Mouse (Mus musculus) cerebellum, adult 9-10 months (tissue): ENCODE data around the gene Ano6.

Source experiments
- DNase-seq: peaks from one replicate; pipeline ENCODE4 v3.0.0; 2022

Ano6 gene

DNA sequence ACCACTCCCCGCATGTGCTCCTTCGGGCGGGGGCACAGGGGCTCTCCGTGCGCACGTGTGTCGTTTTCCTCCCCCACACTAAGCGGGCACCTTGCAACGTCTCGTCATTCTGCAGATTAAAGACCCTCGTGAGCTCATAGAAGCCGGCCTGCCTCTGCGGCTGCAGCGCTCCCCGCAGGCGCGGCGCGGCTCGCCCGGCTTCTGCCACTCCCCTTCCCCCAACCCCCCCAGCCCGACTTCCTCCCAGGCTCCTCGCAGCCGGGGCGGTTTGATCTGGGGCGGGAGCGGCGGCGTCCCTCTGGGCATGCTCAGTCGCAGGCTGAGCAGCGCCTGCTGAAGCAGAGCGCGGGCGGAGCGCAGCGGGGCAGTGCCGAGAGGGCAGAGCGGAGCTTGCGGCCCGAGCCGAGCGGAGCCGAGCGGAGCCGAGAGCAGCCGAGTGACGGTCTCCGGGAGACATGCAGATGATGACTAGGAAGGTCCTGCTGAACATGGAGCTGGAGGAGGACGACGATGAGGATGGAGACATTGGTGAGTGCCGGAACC lies at the start of gene Ano6:
TSS of gene Ano6 (plus strand) at position 315 of the 543 bp plus-strand sequence.
- peak; percentile 89 for DNase-seq

GRCm38 (mm10) chr15:95742955-95743354 lies 47.7 kb upstream of the Ano6 start:
- no peak for DNase-seq

GRCm38 (mm10) chr15:95743856-95744255 lies 46.8 kb upstream of the Ano6 start:
- DNase-seq: no peak

DNA sequence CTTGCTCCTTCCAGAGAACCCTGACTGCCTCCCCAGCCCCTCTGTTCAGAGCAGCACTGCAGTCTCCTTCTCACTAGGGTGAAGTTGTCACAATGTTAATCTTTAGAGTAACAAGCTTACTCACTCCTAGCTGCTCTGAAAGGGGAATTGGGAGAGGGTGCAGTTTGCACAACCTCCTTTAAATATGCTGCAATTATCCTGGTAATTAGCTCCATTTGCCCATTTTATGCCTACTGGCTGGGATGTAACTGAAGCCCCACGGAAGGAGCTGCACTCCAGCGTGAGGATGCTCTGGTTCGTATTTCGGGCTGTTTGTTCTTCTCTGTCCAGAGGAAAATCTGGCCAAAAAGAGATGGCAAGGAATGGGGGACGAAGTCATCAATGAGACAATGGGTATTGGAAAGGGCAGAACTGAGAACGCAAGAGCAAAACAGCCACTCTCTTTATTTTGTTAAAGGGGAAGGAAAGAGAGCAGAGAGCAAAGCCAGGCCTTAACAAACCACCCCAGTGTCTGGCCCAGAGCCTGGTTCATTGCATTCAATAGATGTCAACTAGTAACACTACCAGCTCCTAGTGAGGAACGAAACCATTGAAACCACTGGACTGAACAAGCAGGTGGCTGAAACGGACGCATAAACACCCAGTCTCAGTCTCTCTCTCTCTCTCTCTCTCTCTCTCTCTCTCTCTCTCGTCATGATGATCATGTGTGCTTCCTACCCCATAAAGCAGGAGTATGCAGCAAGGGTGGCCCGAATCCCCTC lies 45.1 kb upstream of the Ano6 start:
- DNase-seq: no peak

GRCm38 (mm10) chr15:95746513-95746912 lies 44.1 kb upstream of the Ano6 start:
- no peak for DNase-seq

DNA sequence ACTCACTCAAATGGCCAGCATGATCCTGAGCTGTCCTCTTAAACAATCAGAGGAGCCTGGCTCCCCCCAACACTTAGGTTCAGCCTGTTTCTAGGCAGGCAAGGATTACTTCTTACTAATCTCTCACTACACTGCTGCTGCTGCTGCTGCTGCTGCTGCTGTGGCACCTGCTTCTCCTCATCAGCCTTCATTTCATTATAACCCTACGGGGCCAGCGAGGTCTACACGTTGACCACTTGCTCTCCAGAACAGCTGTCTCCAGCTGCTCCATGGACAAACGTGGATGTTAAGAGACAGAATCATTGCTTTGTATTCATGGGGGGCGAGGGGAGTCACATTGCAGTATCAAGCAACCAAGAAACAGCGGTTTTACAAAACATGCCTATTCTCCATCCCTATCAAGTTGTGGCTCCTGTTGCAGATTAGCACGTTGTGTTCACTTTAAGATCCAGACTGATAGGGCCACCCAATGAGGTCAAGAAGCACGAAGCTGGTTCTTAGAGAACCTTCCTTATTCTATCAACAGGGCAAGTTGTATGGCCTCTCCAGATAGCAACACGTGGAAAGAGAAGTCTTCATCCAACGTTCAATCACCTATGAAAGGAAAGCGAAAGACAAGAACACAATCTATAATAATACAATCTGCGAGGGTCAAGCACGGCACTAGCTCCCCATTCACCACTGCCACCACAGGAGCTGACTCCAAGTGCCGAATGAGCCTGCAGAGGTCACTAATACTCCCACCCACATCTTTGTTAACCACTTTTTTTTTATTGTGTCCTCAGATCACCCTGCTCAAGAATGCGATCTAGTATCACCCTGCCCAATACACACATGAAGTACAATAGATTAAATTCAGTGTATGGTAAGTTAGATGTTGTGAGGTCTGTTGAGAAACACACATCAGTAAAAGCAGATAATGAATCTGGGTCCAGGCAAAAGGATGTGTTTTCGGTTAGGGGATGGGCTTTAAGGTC lies 43.4 kb upstream of the Ano6 start:
- no peak for DNase-seq

DNA sequence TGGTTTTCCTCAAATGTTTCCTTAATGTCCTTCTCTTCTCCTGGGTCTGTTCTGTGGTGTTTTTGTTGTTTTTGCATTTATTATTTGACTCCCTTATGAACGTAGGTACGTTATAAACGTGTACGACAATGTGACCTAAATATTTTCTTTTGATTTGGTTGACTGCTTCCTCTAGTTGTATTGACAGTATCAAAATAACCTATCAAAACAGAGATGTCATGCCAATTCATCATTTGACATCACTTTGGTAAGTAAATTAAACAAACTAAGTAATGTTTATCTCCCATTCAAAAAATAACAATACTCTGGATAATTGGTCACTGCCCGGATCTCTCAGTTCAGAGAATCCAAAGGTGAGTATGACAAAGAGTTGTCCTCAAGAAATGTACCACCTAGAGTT lies 41.4 kb upstream of the Ano6 start:
- DNase-seq: no peak

DNA sequence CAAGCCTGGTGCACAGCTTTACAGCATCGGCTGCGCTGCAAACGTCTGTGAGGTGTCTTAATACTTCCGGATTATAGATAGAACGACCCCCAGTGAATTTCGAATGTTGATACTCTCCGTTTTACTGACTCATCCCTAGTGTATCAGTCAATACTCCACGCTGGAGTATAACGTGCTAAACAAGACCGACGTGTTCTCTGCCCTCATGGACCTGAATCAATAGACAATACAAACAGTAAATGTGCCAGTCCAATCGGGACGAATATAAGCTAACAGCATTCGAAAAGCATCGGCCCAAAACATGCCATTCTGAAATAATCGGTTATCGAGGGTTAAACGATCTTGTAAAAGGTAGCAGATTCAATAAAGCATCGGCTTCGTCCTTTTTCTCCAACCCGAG lies 40.6 kb upstream of the Ano6 start:
- DNase-seq: no peak

DNA sequence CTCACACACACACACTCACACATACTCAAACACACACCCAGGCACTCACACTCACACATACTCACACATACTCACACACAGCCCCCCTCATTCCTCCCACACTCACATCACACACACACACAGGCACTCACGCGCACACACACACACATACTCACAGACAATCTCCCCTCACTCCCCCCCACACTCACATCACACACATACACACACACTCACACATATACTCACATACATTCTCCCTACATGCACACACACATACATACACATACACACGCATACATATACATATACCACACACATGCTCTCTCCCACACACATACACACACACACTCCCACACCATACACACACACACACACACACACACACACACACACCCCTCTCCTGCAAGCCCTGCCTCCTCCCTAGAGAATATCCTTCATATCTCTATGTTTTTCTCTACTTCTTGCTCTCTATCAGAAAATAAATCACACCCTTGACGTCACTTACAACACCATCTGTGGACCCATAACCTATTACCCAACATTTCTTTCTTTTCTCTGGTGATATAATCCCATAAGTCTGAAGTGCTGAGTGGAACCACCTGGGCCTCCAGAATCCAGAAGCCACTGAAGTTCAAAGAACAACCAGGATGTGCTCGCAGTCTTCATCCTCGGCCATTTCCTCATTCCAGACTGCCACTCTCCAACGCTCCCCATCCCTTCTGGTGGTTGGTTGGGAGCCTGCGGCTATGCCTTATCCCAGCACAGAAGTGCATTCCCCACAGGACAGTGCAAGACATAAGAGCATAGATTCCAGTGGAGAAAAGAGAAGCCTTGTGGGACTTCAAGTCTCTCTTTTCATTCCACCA lies 38.6 kb upstream of the Ano6 start:
- no peak for DNase-seq

GRCm38 (mm10) chr15:95752677-95753019 lies 38.0 kb upstream of the Ano6 start:
- DNase-seq: no peak

DNA sequence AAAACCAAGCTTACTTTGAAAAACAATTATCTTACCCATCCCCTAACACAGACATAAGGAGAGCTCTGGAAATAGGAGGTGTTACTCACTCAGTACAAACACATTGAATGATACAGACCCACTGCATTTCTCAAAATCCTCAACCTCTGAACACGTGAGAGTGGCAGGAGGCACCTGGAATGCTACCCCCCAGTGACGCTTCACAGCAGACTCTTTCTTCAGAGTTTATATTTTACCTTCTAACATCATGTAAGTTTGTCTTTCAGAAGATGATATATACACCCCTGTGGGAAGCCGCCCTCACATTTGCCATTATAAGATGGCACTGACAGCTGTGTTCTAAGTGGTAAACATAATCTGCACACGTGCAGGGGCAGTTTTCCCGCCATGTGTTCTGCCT lies 37.6 kb upstream of the Ano6 start:
- DNase-seq: no peak

DNA sequence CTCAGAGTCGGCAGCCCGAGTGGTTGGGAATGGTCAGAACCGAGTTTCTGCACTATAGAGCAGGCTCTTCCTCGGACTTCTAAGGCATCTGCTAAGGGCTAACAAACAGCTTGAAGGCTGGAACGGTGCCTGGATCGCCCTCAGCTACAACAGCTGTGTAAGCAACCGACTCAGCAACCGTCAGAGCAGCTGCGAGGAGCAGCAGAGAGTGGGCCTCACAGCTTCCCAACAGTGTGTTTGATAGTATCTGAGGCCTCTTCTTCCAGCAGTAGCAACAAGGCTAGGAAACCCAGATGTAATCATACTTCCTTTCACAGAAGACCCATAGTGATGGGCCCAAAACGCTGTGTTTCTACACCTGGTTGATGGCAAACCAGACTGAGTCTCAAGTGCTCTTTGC lies 33.5 kb upstream of the Ano6 start:
- DNase-seq: no peak

DNA sequence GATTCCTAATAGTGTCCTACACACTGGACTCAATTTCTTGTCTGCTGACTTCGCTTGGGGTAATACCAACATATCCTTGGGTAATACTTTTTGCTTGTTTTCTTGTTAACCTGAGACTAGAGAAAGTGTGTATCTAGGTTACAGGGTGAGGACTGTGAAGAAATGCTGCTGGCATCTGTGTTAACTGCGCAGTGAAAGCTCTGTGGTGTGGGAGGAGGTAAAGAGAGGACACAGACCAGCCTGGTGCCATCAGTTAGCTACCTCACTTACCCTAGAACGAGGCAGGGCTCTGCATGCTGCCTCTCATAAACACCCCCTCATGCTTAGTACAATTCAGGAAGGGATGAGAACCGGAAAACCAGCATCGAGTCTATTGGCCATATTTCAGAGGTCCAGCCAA lies 32.6 kb upstream of the Ano6 start:
- no peak for DNase-seq

DNA sequence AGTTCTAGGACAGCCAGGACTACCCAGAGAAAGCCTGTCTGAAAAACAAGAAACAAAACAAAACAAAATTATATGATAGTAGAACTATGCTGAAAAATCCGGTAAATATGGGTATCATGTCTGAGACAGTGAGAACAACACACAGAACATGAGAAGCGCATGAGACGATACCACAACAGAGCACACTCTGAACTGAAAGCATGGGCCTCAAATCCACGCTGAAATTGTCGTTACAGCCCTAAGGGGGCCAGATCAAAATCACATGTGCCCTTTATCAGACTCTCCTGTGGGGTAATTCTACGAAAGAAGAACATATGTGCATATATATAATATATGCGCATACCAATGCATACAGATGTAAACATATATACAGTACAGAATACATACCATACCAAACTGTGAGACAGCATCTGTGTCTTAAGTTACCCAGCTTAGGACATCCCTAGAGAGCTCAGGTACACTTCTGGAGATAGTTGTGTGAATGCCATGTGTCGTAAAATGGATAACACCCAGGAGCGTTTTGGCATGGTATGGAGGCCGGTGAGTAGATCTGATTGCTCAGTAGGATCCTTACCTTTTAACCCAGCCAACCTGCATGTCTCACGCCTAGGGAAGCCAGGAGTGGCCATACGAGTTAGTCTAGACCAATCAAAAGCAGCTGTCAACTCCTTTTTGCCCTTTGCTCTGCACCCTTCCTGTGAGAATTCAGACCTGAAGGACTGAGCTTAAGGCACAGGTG lies 31.8 kb upstream of the Ano6 start:
- no peak for DNase-seq

DNA sequence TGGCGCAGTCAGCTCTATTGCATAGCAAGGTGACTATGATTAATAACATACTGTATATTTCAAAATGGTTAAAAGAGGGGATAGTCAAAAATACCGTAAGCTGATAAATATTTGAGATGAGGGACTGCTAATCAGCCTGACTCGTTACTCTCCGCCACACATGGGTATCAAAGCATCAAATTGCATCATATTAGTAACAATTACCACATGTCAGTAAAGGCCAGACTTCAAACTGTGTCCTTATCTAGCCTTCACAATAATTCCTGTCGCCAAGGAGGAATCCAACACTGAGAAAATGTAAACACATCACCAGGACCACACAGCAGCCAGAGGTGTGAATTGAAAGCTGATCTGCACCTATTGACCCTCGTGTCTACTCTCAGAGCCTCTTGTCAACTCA lies 30.8 kb upstream of the Ano6 start:
- no peak for DNase-seq

DNA sequence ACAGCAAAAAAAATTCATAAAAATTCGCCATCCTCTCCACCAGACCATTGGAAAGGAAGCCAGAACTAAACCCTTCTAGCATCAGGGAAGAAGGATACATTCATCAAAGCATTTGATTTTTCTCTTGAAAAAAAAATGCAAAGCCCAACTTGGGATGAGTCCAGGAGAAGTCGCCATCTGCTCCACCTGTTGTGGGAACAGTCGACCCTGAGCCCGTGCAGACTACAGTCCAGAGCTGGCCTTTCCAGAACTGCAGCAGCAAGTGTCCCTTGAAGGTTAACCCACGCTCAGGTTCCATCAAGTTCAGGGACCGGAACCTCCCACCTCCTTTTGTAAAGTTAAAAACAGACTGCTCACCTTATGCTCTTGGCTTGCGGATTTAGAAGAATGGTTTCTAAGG lies 29.2 kb upstream of the Ano6 start:
- DNase-seq: no peak

DNA sequence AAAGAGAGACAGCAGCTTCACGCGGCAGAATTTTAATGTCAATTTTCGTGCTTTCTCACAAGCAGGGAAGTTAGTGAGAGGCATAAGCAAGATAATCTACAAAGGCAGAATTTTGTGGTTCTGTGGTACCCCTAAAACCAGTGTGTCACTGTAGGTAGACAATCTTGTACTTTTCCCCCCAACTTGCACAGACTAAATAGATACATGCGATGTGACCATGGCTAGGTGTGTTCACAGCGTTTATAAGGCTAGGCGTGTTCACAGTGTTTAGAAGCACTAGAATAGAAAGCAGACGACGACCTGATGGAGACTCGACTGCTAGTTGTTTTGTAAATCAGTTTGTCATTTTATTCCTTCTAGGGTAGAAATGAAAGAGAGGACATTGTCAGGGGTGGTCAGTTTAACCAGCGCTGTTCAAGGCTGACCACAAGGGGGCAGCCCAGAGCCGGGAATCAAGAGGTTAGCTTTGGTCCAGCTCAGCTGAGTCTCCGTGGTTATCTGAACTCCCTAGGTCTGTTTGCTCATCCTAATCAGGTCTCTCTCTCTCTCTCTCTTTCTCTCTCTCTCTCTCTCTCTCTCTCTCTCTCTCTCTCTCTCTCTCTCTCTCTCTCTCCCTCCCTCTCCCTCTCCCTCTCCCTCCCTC lies 27.9 kb upstream of the Ano6 start:
- peak; percentile 60 for DNase-seq

DNA sequence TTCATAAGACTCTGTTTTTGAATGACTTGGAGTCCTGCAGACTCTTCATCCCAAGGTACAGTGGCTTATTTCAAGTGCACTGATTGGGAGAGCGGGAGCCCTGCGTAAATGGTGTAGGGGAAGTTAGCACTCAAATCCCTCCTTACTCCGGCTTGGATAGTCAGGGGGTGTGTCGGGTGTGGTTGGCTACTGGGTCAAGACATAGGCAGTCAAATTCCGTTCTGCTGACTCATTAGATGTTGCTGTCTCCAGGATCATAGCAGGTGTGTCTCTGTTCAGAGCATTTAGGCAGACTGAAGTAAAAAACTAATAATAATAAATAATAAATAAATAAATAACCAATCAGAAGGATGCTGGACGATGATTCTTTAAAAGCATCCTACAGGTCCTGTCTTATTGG lies 27.2 kb upstream of the Ano6 start:
- DNase-seq: no peak

DNA sequence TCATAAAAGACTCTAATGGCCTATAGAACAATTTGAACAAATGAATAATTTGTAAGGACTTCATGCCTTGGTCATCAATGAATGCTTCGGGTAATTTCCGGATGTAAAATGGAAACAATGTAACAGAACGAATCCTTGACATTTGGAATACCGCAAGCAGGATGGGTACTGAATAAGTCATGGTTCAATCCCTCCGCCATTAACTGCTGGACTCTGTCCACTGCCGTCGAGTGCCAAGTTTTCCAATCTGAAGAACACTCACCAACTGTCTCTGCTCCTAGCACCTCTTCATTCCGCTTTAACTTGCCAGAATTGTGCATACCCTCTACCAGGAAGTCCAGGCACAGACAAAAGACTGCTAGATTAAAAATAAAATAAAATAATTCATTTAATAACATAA lies 25.4 kb upstream of the Ano6 start:
- no peak for DNase-seq

- DNase-seq: no peak
These were observed 24.7 kb upstream of the Ano6 start for GRCm38 (mm10) chr15:95765936-95766335.

DNA sequence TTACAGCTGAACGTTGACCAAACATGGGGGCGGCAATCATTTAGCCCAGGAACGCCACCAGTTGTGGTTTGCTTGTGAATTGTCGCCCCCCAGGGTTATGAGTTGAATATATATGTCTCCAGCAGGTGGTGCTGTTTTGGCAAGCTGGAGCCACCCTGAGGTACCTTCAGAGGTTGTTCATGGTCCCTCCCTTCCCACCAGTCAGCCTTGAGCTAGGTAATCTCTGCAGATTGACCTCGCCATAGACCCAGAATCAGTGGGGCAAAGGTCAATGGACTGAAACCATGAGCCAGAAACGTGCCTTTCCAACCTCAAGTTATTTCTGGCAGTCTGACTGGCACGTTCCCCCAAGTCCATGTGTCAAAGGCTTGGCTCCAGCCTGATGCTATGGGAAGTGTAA lies 22.8 kb upstream of the Ano6 start:
- no peak for DNase-seq

GRCm38 (mm10) chr15:95768703-95769102 lies 21.9 kb upstream of the Ano6 start:
- no peak for DNase-seq
